Mouse (Mus musculus) bone marrow macrophage, adult 2 months (primary cell): ENCODE measurements around the gene Cyp2b9.
"Not testable (repeated sequence)": the region's sequence is repeated elsewhere in the genome, so short reads cannot be mapped to it uniquely, and the experiment has no call there.

Experiments used
- CTCF ChIP-seq: IDR thresholded peaks from 2 replicates; pipeline ENCODE4 v1.5.1; 2012; ENCODE audit warnings: low read depth, mild to moderate bottlenecking, low read length, moderate library complexity
- POLR2A ChIP-seq: IDR thresholded peaks from 2 replicates; pipeline ENCODE4 v1.6.1; 2012; ENCODE audit warnings: mild to moderate bottlenecking, low read depth, low read length, borderline replicate concordance

- TF ChIP-seq CTCF, POLR2A: not testable (repeated sequence)
These were observed 86.8 kb downstream of the Cyp2b9 start, which contains the start of gene Vmn1r184 for GRCm38 (mm10) chr7:26260034-26260433.
